Mouse (Mus musculus) megakaryocyte-erythroid progenitor cell, adult 5-6 weeks (primary cell): ENCODE measurements at regions not wholly inside any gene's neighbourhood (a gene's known extent, or its start where the extent isn't known, plus 50 kb on each side); places are given as distances from the start of the nearest gene placed in this dataset.
"Not testable (repeated sequence)": the region's sequence is repeated elsewhere in the genome, so short reads cannot be mapped to it uniquely, and the experiment has no call there.

Source experiments
- ATAC-seq: replicated peaks from 2 replicates; pipeline ENCODE4 v1.8.0; 2016; ENCODE audit warnings: mild to moderate bottlenecking, inconsistent platforms; ENCODE audit not compliant: severe bottlenecking, poor library complexity, low FRiP score, low TSS enrichment

DNA sequence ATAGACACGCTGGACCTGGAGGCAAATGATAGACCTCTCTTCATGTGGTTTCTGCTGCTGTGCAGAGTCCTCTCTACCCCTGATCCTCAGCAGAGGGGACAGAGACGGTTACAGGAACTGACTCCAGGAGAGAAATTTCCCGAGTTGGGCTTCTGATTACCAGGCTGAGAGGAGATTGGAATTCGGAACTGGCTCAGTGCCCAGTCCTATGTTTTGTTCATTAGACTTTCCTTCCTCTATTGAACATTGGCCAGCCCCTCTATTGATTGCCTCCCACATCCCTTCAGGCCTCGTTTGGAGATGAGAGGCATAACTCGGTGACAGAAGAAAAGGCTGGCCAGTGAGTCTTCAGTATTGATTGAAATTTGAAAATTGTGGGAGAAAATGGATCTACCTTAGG lies 456.1 kb downstream of the Lrig3 start:
- no peak for ATAC-seq

DNA sequence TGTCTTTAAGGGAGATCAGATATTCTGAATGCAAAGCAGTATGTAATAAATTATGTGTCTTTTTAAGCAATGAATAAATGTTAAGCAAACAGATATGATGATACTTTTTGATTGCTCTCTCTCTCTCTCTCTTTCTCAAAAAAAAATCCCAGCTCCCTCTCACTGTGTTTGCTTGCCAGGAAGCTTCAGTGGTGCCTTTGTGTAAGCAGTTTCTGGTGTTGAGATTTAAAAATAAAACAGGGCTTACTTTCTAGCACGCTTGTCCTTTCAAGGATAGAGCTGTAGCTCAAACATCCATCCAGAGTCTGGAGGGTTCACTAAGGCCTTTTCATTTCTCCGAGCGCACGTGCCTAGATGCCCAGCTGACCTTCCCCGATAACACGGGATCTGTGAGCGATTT lies 447.8 kb downstream of the Lrig3 start:
- no peak for ATAC-seq

DNA sequence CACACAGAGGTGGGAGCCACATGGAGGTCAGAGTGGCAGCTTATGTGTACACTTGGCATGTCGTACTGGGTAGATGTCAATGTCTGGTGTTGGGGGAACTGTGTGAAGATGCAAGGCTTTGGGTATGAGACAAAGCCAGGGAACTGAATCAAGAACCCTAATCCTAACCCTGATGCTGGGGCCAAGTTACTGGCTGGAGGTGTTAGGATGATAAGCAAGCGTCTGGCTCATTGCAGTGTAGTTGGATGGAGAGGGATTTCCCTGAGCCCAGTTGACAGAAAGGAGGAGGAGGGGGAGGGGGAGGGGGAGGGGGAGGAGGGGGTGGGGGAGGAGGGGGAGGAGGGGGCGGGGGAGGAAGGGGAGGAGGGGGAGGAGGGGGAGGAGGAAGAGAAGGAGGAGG lies 426.3 kb downstream of the Lrig3 start:
- 0 out of 2 replicates have a peak, but pooled peaks have one; percentile 18 for ATAC-seq

DNA sequence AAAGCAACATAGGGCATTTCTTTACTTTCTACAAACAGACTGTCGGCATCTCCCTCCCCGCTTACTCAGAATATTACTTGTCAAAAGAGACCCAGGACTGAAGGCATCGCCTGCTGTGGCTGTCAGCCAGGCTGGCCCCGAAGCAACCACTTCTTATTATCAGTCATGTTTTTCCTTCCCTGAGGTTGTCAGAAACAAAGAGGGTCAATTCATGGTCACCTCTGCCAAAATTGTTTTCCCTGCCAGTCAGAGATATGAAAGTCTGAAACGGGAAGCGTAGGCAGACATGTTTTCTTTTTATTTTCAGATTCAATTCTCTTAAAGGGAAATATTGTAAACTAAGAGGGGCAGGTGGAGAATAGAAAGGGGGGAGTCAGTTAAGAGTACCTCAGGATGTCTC lies 425.8 kb downstream of the Lrig3 start:
- ATAC-seq = no peak

DNA sequence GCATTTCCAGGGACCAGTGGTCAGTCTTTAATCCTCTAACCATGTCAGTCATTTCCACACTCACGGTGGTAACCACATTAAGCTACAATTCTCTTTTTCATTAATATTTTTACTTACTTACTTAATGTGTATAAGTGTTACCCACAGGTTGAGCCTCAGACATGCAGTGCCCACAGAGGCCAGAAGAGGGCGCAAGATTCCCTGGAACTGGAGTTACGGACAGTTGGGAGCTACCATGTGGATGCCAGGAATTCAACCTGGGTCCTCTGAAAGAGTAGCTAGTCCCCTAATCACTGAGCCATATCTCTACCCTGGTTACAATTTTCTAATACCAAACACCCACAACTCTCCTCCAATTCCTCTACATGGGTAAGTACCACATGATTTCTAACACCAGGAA lies 420.5 kb downstream of the Lrig3 start:
- no peak for ATAC-seq

DNA sequence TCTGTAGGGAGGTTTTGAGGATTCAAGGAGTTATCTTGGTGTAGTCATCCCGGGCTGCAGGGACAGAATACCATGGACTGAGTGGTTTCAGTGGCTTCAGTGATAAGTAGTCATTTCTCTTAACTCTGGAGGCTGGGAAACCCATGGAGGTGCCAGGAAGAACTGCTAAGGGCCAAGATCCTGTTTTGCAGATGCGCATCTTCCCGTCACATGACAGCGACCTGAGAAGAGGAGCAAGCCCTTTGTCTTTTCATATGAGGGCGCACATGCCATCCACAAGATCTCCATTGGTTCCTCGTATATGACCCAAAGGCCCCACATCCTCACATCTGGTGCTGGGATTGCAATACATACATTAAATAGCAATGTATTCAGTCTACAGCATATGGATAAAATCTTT lies 419.7 kb downstream of the Lrig3 start:
- ATAC-seq = no peak

DNA sequence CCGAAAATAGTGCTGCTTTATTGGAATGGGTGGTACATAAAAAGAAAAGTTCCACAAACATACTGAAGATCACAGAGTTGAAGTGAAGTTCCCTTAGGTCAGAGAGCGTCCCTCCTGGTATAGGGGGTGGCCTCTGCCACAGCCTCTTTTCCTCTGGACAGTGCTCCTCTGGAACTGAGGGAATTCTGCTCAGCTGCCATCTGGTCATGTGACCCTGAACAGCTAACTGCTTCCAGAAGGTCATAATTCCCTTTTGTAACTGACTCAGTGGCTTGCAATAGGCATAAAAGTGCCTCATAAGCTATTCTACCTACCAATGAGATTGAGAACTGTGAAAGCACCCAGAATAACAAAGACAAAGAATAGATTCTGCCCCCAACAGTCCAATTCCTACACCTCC lies 414.4 kb downstream of the Lrig3 start:
- ATAC-seq = no peak

DNA sequence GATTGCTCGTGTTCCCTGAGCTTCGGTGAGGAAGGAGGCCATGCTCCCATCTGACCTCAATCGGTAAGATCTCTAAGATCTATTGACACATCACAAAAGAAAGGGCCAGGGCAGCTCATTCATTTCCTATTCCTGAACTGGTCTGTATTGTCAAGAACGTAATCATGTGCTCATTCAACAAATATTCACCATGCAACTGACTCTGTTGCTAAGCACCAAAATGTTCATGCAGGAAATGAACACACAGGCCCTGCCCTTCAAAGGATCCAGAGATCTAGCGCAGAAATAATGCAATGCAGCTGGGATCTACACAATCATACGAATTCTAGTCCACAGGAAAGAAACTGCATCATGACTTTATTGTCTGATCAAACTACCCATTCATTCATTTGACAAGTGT lies 413.3 kb downstream of the Lrig3 start:
- no peak for ATAC-seq

DNA sequence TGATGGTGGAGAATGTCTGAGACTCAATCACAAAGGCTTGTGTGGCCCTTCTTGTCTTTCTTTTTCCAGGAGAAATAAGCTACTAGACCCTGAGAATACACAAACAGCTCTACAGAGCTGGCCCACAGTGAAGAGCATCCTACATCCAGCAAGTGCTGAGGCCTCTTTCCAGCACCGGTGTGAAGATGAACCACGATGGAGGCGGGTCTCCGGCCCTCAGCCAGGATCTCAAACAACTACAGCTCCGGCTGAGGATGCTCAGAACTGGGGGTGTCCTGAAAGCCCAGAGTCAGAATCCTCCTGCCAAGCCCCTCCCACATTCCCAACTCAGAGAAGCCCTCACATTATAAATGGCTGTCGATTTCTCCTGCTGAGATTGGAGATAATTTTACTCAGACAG lies 407.9 kb downstream of the Lrig3 start:
- no peak for ATAC-seq

DNA sequence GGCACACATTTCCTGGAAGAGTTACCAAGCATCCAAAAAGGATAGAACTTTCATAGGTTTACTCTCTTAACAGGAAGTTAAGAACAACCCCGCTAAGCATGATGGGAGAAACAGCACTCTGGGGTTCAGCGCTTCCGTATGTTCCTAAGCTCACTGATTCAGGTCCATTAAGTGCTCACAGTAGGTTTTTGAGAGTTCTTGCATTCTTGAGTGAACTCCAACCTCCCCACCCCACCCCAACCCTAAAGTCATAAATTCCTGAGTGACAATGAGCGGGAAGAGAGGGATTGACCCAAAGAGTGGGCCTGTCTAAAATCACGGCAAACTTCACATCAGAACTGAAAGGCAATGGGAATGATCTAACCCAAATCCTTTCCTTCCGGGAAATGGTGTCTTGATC lies 405.9 kb downstream of the Lrig3 start:
- ATAC-seq = no peak

DNA sequence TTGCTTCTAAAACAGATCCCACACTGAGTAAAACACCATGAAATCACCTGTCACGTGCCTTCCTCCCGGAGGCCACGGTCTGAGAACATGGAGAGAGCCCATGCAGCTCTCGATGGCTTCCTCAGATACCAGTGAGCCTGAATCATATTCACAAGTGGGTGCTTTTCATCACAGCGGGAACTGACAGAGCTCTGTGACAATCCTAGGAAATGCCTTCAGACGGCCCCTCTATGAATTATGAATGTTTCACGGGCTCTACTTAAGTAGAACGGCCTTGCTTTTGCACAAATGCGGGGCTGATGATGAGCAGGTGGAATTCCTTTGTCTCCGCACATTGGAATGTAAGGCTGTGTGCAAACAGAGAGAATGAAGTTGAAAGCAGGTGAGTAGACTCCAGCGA lies 383.1 kb downstream of the Lrig3 start:
- no peak for ATAC-seq

DNA sequence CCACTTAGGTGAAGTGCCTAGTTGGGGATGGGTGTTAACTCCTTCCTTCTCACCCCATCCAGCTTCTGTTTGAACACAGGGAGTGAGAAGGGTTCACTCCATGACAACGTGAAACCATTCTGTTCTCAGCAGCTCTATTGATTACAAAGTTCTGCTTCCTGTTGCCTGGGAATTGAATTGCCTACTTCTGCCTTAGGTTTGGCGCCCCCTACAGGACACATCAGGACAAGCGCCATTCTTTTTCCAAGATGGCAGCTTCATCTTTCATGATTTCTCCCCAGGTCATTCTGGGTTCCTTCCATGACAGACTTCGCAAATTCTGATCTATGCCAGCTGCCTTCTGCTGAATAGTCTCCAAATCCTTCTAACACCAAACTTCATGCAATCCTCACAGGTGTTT lies 371.5 kb downstream of the Lrig3 start:
- ATAC-seq = no peak

DNA sequence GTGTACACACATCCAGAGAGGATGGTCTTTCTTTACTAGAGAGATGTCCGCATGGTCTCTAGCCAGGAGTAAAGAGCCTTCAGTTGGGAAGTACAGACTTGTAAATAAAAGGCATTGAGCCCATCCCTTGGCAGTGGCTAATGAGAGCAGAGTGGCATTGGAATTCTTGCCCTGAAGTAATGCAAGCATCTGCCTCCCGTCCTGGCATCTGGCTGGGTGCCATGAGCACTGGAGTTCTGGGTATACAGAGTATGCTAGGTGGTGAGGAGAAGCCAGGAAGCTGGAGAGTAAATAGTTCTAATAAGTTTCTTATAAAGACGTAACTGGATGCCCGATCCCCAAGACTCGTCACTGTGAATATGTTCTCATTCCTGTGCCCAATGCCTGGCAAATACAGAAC lies 367.8 kb downstream of the Lrig3 start:
- no peak for ATAC-seq

DNA sequence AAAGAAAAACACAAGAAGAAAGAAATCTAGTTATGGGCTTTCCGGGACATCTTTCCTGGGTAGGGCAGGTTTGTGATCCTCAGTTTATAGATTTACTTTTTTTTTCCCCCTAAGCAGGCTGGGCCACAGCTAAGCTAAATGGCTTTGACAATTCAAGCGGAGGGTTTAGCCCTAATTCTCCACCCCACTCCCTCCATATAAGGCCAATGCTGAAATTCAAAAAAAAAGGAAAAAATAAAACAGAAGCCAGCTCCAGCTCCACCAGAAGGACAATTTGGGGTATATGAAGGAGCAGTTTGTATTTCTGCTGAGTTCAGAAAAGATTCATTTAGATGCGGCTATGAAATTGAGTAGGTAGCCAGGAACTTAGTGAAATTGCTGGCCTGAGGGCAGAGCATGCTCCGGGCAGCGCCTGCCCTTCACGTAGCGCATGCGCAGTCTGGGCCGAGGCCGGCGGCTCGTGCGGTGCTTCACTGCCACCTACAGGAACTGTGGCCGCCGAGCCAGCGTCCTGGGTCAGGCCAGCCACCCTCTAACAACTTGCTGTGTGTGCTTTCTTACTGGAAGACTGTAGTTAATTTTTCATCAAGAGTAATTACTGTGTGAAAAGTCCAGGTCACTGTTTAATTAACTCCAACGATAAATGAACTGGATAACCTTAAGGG lies 364.5 kb downstream of the Lrig3 start:
- peak; percentile 98 for ATAC-seq

DNA sequence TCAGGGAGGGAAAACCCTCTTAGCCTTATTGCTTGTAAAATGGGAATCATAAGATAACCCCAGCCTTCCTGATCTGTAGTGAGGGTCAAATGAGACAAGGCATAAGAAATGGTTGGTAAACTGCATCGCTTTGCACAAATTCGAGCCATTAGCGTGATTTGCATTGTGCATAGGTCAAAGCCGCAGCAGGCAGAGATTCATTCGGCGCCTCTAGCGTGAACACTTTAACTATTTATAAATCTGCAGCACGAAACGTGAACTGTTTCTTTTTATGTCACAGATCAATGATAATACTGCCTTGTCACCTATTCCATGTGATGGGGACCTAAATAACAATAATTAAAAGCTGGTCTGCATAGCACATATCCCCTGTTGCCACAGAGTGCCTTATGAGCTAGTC lies 354.9 kb downstream of the Lrig3 start:
- ATAC-seq = no peak

DNA sequence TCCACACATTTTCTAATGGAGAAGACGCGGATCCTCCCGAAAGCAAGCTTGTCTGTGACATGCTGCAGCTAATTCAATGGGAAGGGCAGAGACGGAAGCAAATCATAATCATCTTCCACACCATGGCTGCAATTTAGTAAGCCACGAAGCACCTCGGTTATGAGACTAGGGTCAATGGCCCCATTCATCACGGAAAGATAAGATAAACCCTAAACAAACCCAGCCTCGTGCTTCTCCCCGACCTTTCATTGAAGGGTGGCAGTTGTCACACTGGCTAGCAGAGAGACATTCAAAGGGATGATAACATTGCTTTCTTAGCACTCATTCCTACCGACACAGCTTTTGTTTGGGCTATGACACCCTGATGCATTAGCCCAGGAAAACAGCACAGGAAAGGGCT lies 353.8 kb downstream of the Lrig3 start:
- no peak for ATAC-seq

DNA sequence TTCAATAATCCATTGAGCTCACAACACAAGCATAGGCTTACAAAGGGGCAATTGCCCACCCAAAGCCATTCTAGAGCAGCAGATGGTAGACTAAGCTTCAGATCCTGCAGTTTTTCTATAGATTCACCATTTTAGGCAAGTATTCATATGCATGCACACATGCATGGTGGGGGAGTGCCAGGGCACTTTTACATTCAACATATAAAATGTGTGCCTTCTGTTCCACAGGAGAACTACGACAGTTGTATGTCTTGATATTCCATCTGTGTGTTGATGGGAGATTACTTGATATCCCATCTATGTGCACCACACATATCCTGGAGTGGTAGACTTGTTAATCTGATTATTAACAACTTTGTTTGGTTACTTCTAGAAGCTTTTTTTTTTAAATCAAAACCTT lies 334.0 kb downstream of the Lrig3 start:
- no peak for ATAC-seq

DNA sequence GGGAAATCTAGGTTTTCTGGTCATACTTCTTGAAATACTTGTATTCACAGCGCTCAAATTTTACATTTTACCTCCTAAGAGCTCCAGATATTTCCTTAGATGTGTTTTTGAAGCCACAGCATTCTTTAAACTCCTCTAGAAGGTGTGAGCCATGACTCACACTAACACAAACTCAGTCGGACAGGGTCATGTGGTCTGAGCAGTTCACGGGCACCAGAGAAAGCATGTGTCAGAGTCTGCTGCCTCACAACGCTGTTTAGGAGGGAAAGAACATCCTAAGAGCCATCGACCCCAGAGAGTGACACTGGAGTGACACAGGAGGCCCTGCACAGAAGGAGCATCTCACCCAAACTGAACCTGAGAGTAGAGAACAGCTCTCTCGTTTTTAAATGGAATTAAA lies 332.2 kb downstream of the Lrig3 start:
- ATAC-seq = no peak

DNA sequence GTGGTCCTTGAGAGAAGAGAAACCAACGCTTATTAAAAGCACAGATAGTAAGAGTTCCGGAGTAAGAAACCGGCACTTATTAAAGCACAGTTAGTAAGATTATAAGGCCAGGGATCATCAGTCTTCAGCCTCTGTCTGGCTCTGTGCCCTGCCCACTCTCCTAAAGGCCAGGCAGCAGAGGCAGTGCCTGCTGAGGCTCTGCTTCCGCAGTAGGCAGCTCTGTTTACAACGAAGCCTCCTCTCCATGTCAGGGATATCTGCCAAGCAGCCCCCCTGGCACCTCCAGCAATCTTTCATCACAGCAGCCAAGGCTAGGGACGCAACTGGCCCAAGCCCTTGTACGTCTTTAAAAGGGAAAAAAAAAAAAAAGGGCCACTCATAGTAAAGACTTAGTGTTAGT lies 329.9 kb downstream of the Lrig3 start:
- no peak for ATAC-seq

DNA sequence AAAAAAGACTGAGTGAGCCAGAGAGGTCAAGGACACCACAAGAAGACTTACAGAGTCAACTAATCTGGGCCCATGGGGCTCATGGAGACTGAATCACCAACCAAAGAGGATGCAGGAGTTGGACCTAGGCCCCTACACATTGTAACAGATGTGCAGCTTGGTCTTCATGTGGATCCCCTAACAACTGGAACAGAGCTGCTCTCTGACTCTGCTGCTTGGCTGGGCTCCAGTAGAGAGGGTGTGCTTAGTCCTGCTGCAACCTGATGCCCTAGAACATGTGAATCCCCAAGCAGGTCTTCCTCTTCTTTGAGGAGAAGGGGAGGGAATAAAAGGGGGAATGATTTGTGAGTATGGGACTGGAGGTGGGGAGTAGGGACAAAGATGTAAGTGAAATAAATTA lies 325.8 kb downstream of the Lrig3 start:
- ATAC-seq = no peak

DNA sequence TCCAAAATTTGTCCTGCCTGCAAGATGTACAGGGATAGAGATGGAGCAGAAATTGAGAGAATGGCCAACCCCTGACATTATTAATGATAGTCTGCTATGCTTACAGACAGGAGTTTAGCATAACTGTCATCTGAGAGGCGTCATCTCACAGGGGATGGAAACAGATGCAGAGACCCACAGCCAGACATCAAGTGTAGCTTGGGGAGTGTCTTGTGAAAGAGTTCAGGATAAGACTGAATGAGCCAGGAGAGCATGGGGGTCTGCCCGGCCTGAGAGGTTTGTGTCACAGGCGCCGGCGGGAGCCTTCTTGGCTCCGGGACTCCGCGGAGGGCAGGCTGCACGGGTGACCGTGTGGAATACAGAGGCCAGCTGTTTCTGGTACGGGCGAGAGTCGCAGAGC lies 319.1 kb downstream of the Lrig3 start:
- not testable (repeated sequence) for ATAC-seq

DNA sequence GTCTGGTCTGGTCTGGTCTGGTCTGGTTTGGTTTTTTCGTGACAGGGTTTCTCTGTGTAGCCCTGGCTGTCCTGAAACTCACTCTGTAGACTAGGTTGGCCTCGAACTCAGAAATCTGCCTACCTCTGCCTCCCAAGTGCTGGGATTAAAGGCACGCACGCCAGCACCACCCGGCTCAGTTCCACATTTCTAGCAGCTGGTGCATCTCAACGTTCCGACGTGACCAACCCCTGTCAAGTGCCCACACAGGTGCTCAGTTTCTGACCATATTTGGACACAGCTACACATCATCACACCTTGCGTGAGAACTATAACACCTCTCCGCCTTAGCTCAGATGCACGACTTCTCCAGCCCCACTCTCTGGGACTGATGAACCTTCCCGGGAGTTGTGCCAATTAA lies 304.4 kb downstream of the Lrig3 start:
- ATAC-seq = no peak
